Mouse (Mus musculus) induced T-regulatory cell, adult 2 months (primary cell): Measurements from ENCODE around the gene Ddx52.

Experiments
- DNase-seq: peaks from one replicate; pipeline ENCODE4 v3.0.0-alpha.2; 2012; ENCODE audit warnings: low read depth

Gene Ddx52

GRCm38 (mm10) chr11:83969040-83969439, 27.2 kb downstream of the Ddx52 start:
- DNase-seq: no peak

- no peak for DNase-seq
Observed at GRCm38 (mm10) chr11:83974561-83975346, 32.9 kb downstream of the Ddx52 start.

- DNase-seq: no peak
Observed at GRCm38 (mm10) chr11:83975488-83975887, 33.6 kb downstream of the Ddx52 start.

GRCm38 (mm10) chr11:83976236-83976977, 34.5 kb downstream of the Ddx52 start:
- no peak for DNase-seq

GRCm38 (mm10) chr11:83977810-83978209, 35.9 kb downstream of the Ddx52 start:
- DNase-seq: no peak

GRCm38 (mm10) chr11:83979992-83980391, 38.1 kb downstream of the Ddx52 start:
- DNase-seq: no peak

- no peak for DNase-seq
Observed at GRCm38 (mm10) chr11:83981338-83981737, 39.5 kb downstream of the Ddx52 start.

- no peak for DNase-seq
Observed at GRCm38 (mm10) chr11:83991701-83992100, 49.8 kb downstream of the Ddx52 start.

GRCm38 (mm10) chr11:83993428-83993827, 51.6 kb downstream of the Ddx52 start:
- no peak for DNase-seq

- no peak for DNase-seq
Observed at GRCm38 (mm10) chr11:83994481-83994880, 52.6 kb downstream of the Ddx52 start.

- no peak for DNase-seq
Observed at GRCm38 (mm10) chr11:83995535-83995950, 53.7 kb downstream of the Ddx52 start.

GRCm38 (mm10) chr11:83997171-83997868, 55.5 kb downstream of the Ddx52 start:
- DNase-seq: no peak

GRCm38 (mm10) chr11:83998993-83999392, 57.1 kb downstream of the Ddx52 start:
- no peak for DNase-seq

GRCm38 (mm10) chr11:83999411-83999915, 57.6 kb downstream of the Ddx52 start:
- no peak for DNase-seq

GRCm38 (mm10) chr11:84001257-84001656, 59.4 kb downstream of the Ddx52 start:
- no peak for DNase-seq

GRCm38 (mm10) chr11:84003986-84004385, 62.1 kb downstream of the Ddx52 start:
- no peak for DNase-seq

- DNase-seq: no peak
Observed at GRCm38 (mm10) chr11:84009001-84009400, 67.1 kb downstream of the Ddx52 start.

- no peak for DNase-seq
Observed at GRCm38 (mm10) chr11:84010411-84010810, 68.5 kb downstream of the Ddx52 start.

GRCm38 (mm10) chr11:84011050-84011449, 69.2 kb downstream of the Ddx52 start:
- no peak for DNase-seq

GRCm38 (mm10) chr11:84011576-84011975, 69.7 kb downstream of the Ddx52 start:
- DNase-seq: no peak
